In the genomic region with DNA sequence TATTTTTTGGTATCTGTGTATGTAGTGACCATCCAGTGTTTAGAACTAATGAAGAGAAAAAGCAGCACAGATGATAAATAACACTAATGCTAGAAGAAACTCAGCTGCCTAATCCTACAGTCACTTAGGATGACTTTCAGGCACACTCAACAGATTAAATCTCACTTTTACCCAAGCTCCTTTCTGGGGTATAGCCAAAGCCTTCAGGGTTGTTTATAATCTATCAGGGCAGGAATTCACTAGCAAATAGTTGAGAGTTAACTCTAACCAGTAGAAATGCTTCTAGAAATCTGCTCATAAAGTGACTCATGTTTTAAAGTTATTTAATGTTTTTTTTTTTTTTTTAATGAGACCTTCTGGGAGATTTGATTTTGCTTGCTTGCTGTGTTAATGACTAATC, we compare ENCODE assay signal across 30 mouse cellular contexts. TPM values are rescaled to one million over a fixed set of nuclear protein-coding genes. Genes with fewer than 3 reads are reported as not detected.
"Had no signal": no experiment of that assay in that cellular context is flagged by ENCODE, and none has a peak within 500 bp of the region (broad histone marks: within the 10 kb centered on the region; RNA-seq: fewer than 3 reads in every experiment).

No protein-coding gene starts in this region.

- DNase-seq: gastrocnemius, adult 2 months; gastrocnemius, postnatal 10 days; gastrocnemius, postnatal 25 days; heart, adult 18-20 months; heart, postnatal 10 days; heart, postnatal 4 days; kidney, adult 18-20 months; kidney, adult 8-10 months; kidney, postnatal 10 days; kidney, postnatal 25 days; kidney, postnatal 4 days; liver had no signal

- H3K36me3 ChIP-seq: heart, embryonic 10.5 days; heart, embryonic 12.5 days; hindbrain, embryonic 10.5 days; hindbrain, embryonic 12.5 days; intestine, embryonic 15.5 days; limb, embryonic 10.5 days; limb, embryonic 12.5 days had no signal

- H3K9me3 ChIP-seq: heart, embryonic 10.5 days; heart, embryonic 12.5 days; hindbrain, embryonic 10.5 days; hindbrain, embryonic 12.5 days; intestine, embryonic 15.5 days; limb, embryonic 10.5 days; limb, embryonic 12.5 days had no signal

- H3K27ac ChIP-seq: gastrocnemius, adult 2 months; heart, embryonic 10.5 days; hindbrain, embryonic 10.5 days; hindbrain, embryonic 12.5 days; hindbrain, embryonic 14.5 days; intestine, embryonic 15.5 days; layer of hippocampus, adult 2 months; left cerebral cortex, adult 2 months; limb, embryonic 10.5 days; limb, embryonic 12.5 days had no signal

- ATAC-seq: hindbrain, embryonic 16.5 days; inflammation-experienced regulatory T-cells, adult 6 months; intestine, embryonic 15.5 days; intestine, postnatal 0 days had no signal

- H3K27me3 ChIP-seq: heart, embryonic 12.5 days; hindbrain, embryonic 12.5 days; intestine, embryonic 15.5 days; limb, embryonic 12.5 days had no signal

- H3K9ac ChIP-seq: heart, embryonic 12.5 days; hindbrain, embryonic 12.5 days; hindbrain, embryonic 14.5 days; intestine, embryonic 15.5 days; limb, embryonic 12.5 days had no signal

- H3K4me2 ChIP-seq: heart, embryonic 12.5 days; hindbrain, embryonic 12.5 days; hindbrain, embryonic 14.5 days; intestine, embryonic 15.5 days; limb, embryonic 12.5 days had no signal

- H3K4me1 ChIP-seq: heart, embryonic 10.5 days; heart, embryonic 12.5 days; hindbrain, embryonic 10.5 days; hindbrain, embryonic 12.5 days; intestine, embryonic 15.5 days; limb, embryonic 10.5 days; limb, embryonic 12.5 days had no signal

- H3K4me3 ChIP-seq: gastrocnemius, adult 2 months; heart, embryonic 10.5 days; heart, embryonic 12.5 days; hindbrain, embryonic 10.5 days; hindbrain, embryonic 12.5 days; intestine, embryonic 15.5 days; layer of hippocampus, adult 2 months; left cerebral cortex, adult 2 months; limb, embryonic 10.5 days; limb, embryonic 12.5 days had no signal

RNA-seq across cellular contexts. Expression of gene Ptchd1, which starts 43.8 kb away (rescaled TPM):
- polyA plus RNA-seq: inflammation-experienced regulatory T-cells, adult 6 months had no signal

RNA-seq across cellular contexts. Expression of gene Gm15155, which starts 44.8 kb away (rescaled TPM):
- polyA plus RNA-seq: heart, embryonic 10.5 days; heart, embryonic 12.5 days; heart, embryonic 14.5 days; heart, embryonic 16.5 days; hindbrain, embryonic 10.5 days; hindbrain, embryonic 12.5 days; hindbrain, embryonic 14.5 days; inflammation-experienced regulatory T-cells, adult 6 months; intestine, embryonic 15.5 days; intestine, postnatal 0 days; kidney, embryonic 14.5 days; kidney, embryonic 16.5 days; limb, embryonic 10.5 days; limb, embryonic 12.5 days; limb, embryonic 14.5 days had no signal
